Mouse (Mus musculus) CH12.LX (cell line): ENCODE measurements at regions not wholly inside any gene's neighbourhood (a gene's known extent, or its start where the extent isn't known, plus 50 kb on each side); places are given as distances from the start of the nearest gene placed in this dataset.
A peak's percentile ranks its signal among the peaks of the same experiment; 100 is the strongest.

Experiments
- DNase-seq: peaks from one replicate; pipeline ENCODE4 v3.0.0-alpha.2; 2013; ENCODE audit errors: extremely low read depth
- H3K27ac ChIP-seq: 2 replicates; pipeline ENCODE4 v1.5.1; 2012; ENCODE audit warnings: low read depth, mild to moderate bottlenecking, control low read depth, moderate library complexity; ENCODE audit not compliant: insufficient read depth
- H3K27me3 ChIP-seq: replicated peaks from 2 replicates; pipeline ENCODE3; 2012; ENCODE audit warnings: inconsistent platforms
- H3K36me3 ChIP-seq, 2 experiments: replicated peaks in 1 of 2; 2 replicates each; pipeline versions ENCODE3 to v1.6.1; 2012; ENCODE audit warnings: inconsistent platforms in 1 of 2, low read length in 1 of 2, mild to moderate bottlenecking in 1 of 2, mixed read lengths in 1 of 2, moderate library complexity in 1 of 2; ENCODE audit not compliant: control insufficient read depth in 1 of 2, insufficient read depth in 1 of 2
- H3K4me1 ChIP-seq, 2 experiments: 2 replicates each; pipeline ENCODE4 v1.6.1; 2012; ENCODE audit warnings: inconsistent platforms in 1 of 2, moderate library complexity in 1 of 2; ENCODE audit not compliant: insufficient read depth in 2 of 2, control insufficient read depth in 1 of 2
- H3K4me2 ChIP-seq: 2 replicates; pipeline ENCODE4 v1.6.1; 2012; ENCODE audit warnings: low read depth, mild to moderate bottlenecking, control low read depth; ENCODE audit not compliant: poor library complexity, insufficient read depth, severe bottlenecking
- H3K4me3 ChIP-seq, 3 experiments: fragments of 150-350 bp in 1 of 3; sonication (generic) in 1 of 3; replicated peaks in 1 of 3; 2 replicates each; pipeline versions ENCODE3 to v1.5.1; 2011 to 2012; ENCODE audit warnings: low read depth in 2 of 3, low read length in 2 of 3, mild to moderate bottlenecking in 2 of 3, moderate library complexity in 2 of 3, control low read depth in 1 of 3, improper control_type of control experiment in 1 of 3, inconsistent platforms in 1 of 3, mixed read lengths in 1 of 3; ENCODE audit not compliant: poor library complexity in 1 of 3
- H3K79me2 ChIP-seq: replicated peaks from 2 replicates; pipeline ENCODE4 v1.6.1; 2012; ENCODE audit warnings: mild to moderate bottlenecking, moderate library complexity; ENCODE audit not compliant: control insufficient read depth, poor library complexity, insufficient read depth, severe bottlenecking; ENCODE audit errors: extremely low read depth
- H3K9ac ChIP-seq: 2 replicates; pipeline ENCODE4 v1.6.1; 2012; ENCODE audit warnings: low read depth, mild to moderate bottlenecking, control low read depth, moderate library complexity; ENCODE audit not compliant: insufficient read depth
- H3K9me3 ChIP-seq: replicated peaks from 2 replicates; pipeline ENCODE3; 2012; ENCODE audit warnings: low read length, inconsistent platforms, mixed read lengths
- BHLHE40 ChIP-seq: IDR thresholded peaks from 2 replicates; pipeline ENCODE4 v1.6.1; 2011; ENCODE audit warnings: mild to moderate bottlenecking, low read depth, low read length, improper control_type of control experiment
- CHD1 ChIP-seq: IDR thresholded peaks from 2 replicates; pipeline ENCODE4 v1.6.1; 2012; ENCODE audit warnings: low read depth, low read length, improper control_type of control experiment, inconsistent platforms
- E2F4 ChIP-seq: IDR thresholded peaks from 2 replicates; pipeline ENCODE4 v1.6.1; 2011; ENCODE audit warnings: low read depth, low read length, improper control_type of control experiment; ENCODE audit not compliant: insufficient replicate concordance
- ETS1 ChIP-seq: conservative IDR thresholded peaks from 2 replicates; pipeline ENCODE4 v1.6.1; 2012; ENCODE audit warnings: low read depth, mild to moderate bottlenecking, inconsistent platforms, low read length, improper control_type of control experiment, moderate library complexity
- HCFC1 ChIP-seq: IDR thresholded peaks from 2 replicates; pipeline ENCODE4 v1.6.1; 2012; ENCODE audit warnings: low read depth, mild to moderate bottlenecking, inconsistent platforms, low read length, improper control_type of control experiment
- IRF4 ChIP-seq: IDR thresholded peaks from 2 replicates; pipeline ENCODE4 v1.6.1; 2014; ENCODE audit warnings: low read depth, mild to moderate bottlenecking, inconsistent platforms, low read length, improper control_type of control experiment
- KAT2A ChIP-seq: IDR thresholded peaks from 2 replicates; pipeline ENCODE4 v1.6.1; 2012; ENCODE audit warnings: low read length, improper control_type of control experiment, inconsistent platforms; ENCODE audit not compliant: insufficient replicate concordance
- MAFK ChIP-seq: IDR thresholded peaks from 2 replicates; pipeline ENCODE4 v1.6.1; 2011; ENCODE audit warnings: low read length, improper control_type of control experiment; ENCODE audit not compliant: insufficient replicate concordance
- MAX ChIP-seq: IDR thresholded peaks from 2 replicates; pipeline ENCODE4 v1.6.1; 2011; ENCODE audit warnings: low read length, improper control_type of control experiment
- MAZ ChIP-seq: IDR thresholded peaks from 2 replicates; pipeline ENCODE4 v1.6.1; 2012; ENCODE audit warnings: low read depth, mild to moderate bottlenecking, inconsistent platforms, low read length, improper control_type of control experiment, moderate library complexity
- MXI1 ChIP-seq: IDR thresholded peaks from 2 replicates; pipeline ENCODE4 v1.6.1; 2011; ENCODE audit warnings: mild to moderate bottlenecking, low read depth, low read length, improper control_type of control experiment
- MYC ChIP-seq: IDR thresholded peaks from 2 replicates; pipeline ENCODE4 v1.6.1; 2011; ENCODE audit warnings: low read depth, mild to moderate bottlenecking, improper control_type of control experiment, low read length
- NRF1 ChIP-seq: IDR thresholded peaks from 2 replicates; pipeline ENCODE4 v1.6.1; 2014; ENCODE audit warnings: low read depth, mild to moderate bottlenecking, inconsistent platforms, low read length, improper control_type of control experiment, moderate library complexity
- POLR2AphosphoS2 ChIP-seq: IDR thresholded peaks from 2 replicates; pipeline ENCODE4 v1.6.1; 2011; ENCODE audit warnings: low read depth, low read length, improper control_type of control experiment
- RAD21 ChIP-seq: IDR thresholded peaks from 2 replicates; pipeline ENCODE4 v1.6.1; 2011; ENCODE audit warnings: low read depth, mild to moderate bottlenecking, low read length, improper control_type of control experiment, moderate library complexity
- SMC3 ChIP-seq: IDR thresholded peaks from 2 replicates; pipeline ENCODE4 v1.6.1; 2011; ENCODE audit warnings: low read depth, low read length, improper control_type of control experiment
- TBP ChIP-seq: conservative IDR thresholded peaks from 2 replicates; pipeline ENCODE4 v1.6.1; 2011; ENCODE audit warnings: low read depth, low read length, improper control_type of control experiment
- UBTF ChIP-seq: IDR thresholded peaks from 2 replicates; pipeline ENCODE4 v1.6.1; 2012; ENCODE audit warnings: low read depth, mild to moderate bottlenecking, inconsistent platforms, low read length, improper control_type of control experiment, moderate library complexity
- USF2 ChIP-seq: conservative IDR thresholded peaks from 2 replicates; pipeline ENCODE4 v1.6.1; 2011; ENCODE audit warnings: low read depth, low read length, improper control_type of control experiment
- ZC3H11A ChIP-seq: IDR thresholded peaks from 2 replicates; pipeline ENCODE4 v1.6.1; 2012; ENCODE audit warnings: low read depth, mild to moderate bottlenecking, inconsistent platforms, low read length, improper control_type of control experiment
- ZMIZ1 ChIP-seq: IDR thresholded peaks from 2 replicates; pipeline ENCODE4 v1.6.1; 2012; ENCODE audit warnings: low read depth, mild to moderate bottlenecking, inconsistent platforms, low read length, improper control_type of control experiment
- dilution Hi-C: fragments of 300-500 bp; cut with MboI; formaldehyde crosslinking; loops from 2 replicates; pipeline ENCODE4 v1.14.3; 2020; ENCODE audit warnings: low sequenced_read_pairs; ENCODE audit not compliant: extremely low pct_unique_long_range_greater_than_20kb, extremely low pct_ligation_motif_present
- in situ Hi-C: fragments of 300-500 bp; cut with MboI; formaldehyde crosslinking; loops from 3 replicates; pipeline ENCODE4 v1.14.3; 2019; ENCODE audit warnings: low sequenced_read_pairs, low pct_ligation_motif_present, low pct_unique_long_range_greater_than_20kb, mixed read lengths

DNA sequence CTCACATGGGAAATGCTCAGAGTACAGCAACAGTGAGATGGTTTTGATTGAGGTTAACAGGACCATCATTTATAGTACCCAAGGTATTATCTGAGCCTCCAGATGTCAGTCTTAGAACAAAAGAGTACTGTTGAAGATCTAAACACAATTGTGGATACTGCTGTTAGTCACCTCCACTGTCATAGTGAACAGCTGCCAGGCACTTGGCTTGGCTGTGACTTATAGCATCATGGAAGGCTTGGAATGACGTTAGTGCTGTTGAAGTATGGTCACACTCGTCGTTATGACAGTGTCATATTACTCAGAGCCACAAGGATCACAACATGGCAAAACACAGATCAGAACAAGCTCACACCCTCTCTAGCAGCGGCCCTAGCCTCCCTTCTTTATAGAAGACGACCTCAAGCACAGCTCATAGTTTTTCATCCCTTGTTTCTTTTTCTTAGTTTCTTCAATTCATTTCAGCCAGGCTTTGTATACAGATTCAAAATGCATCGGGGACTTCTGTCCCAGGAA is 87.0 kb downstream of the Gm5447 start:
- H3K36me3 ChIP-seq: no peaks in the 10 kb centered on the region
- H3K27me3 ChIP-seq: no peaks in the 10 kb centered on the region
- H3K27ac ChIP-seq: no peak overlapping the region
- no peak for DNase-seq
- H3K79me2 ChIP-seq: no peaks in the 10 kb centered on the region
- in situ Hi-C loops: loop anchor here (10.0 kb wide), 1 partner anchor 506 kb away; no protein-coding TSS in a partner anchor
- TF ChIP-seq MAZ (no peak), ZMIZ1 (no peak), ETS1 (no peak), MAX (no peak), E2F4 (no peak), UBTF (no peak), MAFK (no peak), USF2 (no peak), HCFC1 (no peak), POLR2AphosphoS2 (no peak), NRF1 (no peak), TBP (no peak), SMC3 (no peak)
- TF ChIP-seq, all 38 proteins: peak for 0
- dilution Hi-C loops: no loop called here
- Histone ChIP-seq H3K4me1 (no peaks in the 10 kb centered on the region), H3K9me3 (peaks cover 9% of the 10 kb centered on the region), H3K4me3 (no peak overlapping the region), H3K9ac (no peak overlapping the region), H3K4me2 (no peak overlapping the region)

DNA sequence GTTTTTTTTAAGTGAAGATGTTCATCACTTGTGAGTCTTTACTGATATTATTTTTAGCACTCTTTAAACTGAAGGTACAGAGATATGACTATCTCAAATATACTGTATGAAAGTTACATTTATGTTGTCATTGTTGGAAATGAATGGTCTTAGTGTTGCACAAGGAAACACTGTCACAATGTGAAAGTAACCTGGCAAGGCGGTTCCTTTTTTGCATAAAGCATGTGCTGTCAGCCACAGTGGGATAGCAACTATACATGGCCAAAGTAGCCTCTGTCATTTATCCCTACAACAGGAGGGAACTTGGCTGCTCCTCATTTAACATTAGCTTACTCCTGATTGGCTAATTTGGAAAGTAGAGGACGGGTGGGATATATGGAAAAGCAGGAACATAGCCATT is 94.3 kb downstream of the Gm5447 start:
- no peaks in the 10 kb centered on the region for H3K79me2 ChIP-seq
- in situ Hi-C loops (loop anchor here (10.0 kb wide), 1 partner anchor 514 kb away; no protein-coding TSS in a partner anchor), dilution Hi-C loops (no loop called here)
- H3K9me3 ChIP-seq: peaks cover 9% of the 10 kb centered on the region
- H3K27ac ChIP-seq: no peak overlapping the region
- TF ChIP-seq ZC3H11A (no peak), CHD1 (no peak), RAD21 (no peak), MAFK (no peak), MYC (0 out of 2 replicates have a peak, but pooled peaks have one; percentile 32), MXI1 (no peak), E2F4 (no peak), KAT2A (no peak), IRF4 (0 out of 2 replicates have a peak, but pooled peaks have one; percentile 16), BHLHE40 (peak; percentile 54)
- peaks cover 0 to 10% of the 10 kb centered on the region in 2 experiments; a peak in 2 of 4 replicates for H3K4me1 ChIP-seq
- H3K9ac ChIP-seq: no peak overlapping the region
- H3K36me3 ChIP-seq: no peaks in the 10 kb centered on the region
- H3K4me2 ChIP-seq: peak overlapping the region; percentile 21; the same call in 1 of the 2 replicates
- no peaks in the 10 kb centered on the region for H3K27me3 ChIP-seq
- no peak overlapping the region for H3K4me3 ChIP-seq
- DNase-seq: no peak
